Mouse (Mus musculus) adrenal gland, postnatal 25 days (tissue): ENCODE measurements at regions not wholly inside any gene's neighbourhood (a gene's known extent, or its start where the extent isn't known, plus 50 kb on each side); places are given as distances from the start of the nearest gene placed in this dataset.

Experiments
- DNase-seq: peaks from one replicate; pipeline ENCODE4 v3.0.0; 2021; ENCODE audit warnings: mixed read lengths

GRCm38 (mm10) chr2:168337611-168338010 lies 56.1 kb upstream of the Kcng1 start:
- no peak for DNase-seq

- DNase-seq: no peak
Observed at GRCm38 (mm10) chr2:168335739-168336385, 54.3 kb upstream of the Kcng1 start.

- DNase-seq: no peak
Observed at GRCm38 (mm10) chr2:168334241-168334588, 52.7 kb upstream of the Kcng1 start.

- DNase-seq: no peak
Observed at GRCm38 (mm10) chr2:168333552-168334240, 52.2 kb upstream of the Kcng1 start.

- no peak for DNase-seq
Observed at GRCm38 (mm10) chr2:168332972-168333371, 51.4 kb upstream of the Kcng1 start.
